Mouse (Mus musculus): ENCODE data around the gene Gal3st4.
"Not testable (repeated sequence)": the region's sequence is repeated elsewhere in the genome, so short reads cannot be mapped to it uniquely, and the experiment has no call there.

The Gal3st4 gene

DNA sequence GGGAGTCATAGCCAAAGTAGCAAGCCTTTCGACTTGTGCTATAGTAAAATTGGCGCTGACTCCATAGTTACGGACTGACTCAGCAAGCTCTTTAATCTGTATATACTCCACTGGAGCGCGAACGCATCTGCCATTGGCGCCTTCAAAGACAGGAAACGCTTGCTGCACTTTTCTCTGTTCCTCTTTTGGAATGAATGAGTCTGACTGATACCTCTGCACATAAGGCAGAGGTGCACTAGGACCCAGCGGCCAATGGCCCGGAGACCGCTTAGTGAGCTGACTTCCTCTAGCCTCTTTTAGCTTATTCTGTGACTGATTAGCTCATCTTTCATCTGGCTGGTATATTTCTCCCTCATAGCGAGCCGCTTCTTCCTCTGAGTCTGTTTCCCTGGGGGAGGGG lies 56.0 kb downstream of the Gal3st4 start:
- DNase-seq (ENCODE audit: low read depth, low spot score) = not testable (repeated sequence)

Measured in retina, postnatal 7 days (tissue).